Mouse (Mus musculus) CH12.LX (cell line): ENCODE data around the gene Mrpl51. TPM values are rescaled to one million over a fixed set of nuclear protein-coding genes. Genes with fewer than 3 reads are reported as not detected.

Experiments
- DNase-seq: peaks from one replicate; pipeline ENCODE4 v3.0.0-alpha.2; 2013; ENCODE audit errors: extremely low read depth
- H3K27ac ChIP-seq: 2 replicates; pipeline ENCODE4 v1.5.1; 2012; ENCODE audit warnings: low read depth, mild to moderate bottlenecking, control low read depth, moderate library complexity; ENCODE audit not compliant: insufficient read depth
- H3K27me3 ChIP-seq: replicated peaks from 2 replicates; pipeline ENCODE3; 2012; ENCODE audit warnings: inconsistent platforms
- H3K36me3 ChIP-seq, 2 experiments: replicated peaks in 1 of 2; 2 replicates each; pipeline versions ENCODE3 to v1.6.1; 2012; ENCODE audit warnings: inconsistent platforms in 1 of 2, low read length in 1 of 2, mild to moderate bottlenecking in 1 of 2, mixed read lengths in 1 of 2, moderate library complexity in 1 of 2; ENCODE audit not compliant: control insufficient read depth in 1 of 2, insufficient read depth in 1 of 2
- H3K4me1 ChIP-seq, 2 experiments: 2 replicates each; pipeline ENCODE4 v1.6.1; 2012; ENCODE audit warnings: inconsistent platforms in 1 of 2, moderate library complexity in 1 of 2; ENCODE audit not compliant: insufficient read depth in 2 of 2, control insufficient read depth in 1 of 2
- H3K4me2 ChIP-seq: 2 replicates; pipeline ENCODE4 v1.6.1; 2012; ENCODE audit warnings: low read depth, mild to moderate bottlenecking, control low read depth; ENCODE audit not compliant: poor library complexity, insufficient read depth, severe bottlenecking
- H3K4me3 ChIP-seq, 3 experiments: fragments of 150-350 bp in 1 of 3; sonication (generic) in 1 of 3; replicated peaks in 1 of 3; 2 replicates each; pipeline versions ENCODE3 to v1.5.1; 2011 to 2012; ENCODE audit warnings: low read depth in 2 of 3, low read length in 2 of 3, mild to moderate bottlenecking in 2 of 3, moderate library complexity in 2 of 3, control low read depth in 1 of 3, improper control_type of control experiment in 1 of 3, inconsistent platforms in 1 of 3, mixed read lengths in 1 of 3; ENCODE audit not compliant: poor library complexity in 1 of 3
- H3K79me2 ChIP-seq: replicated peaks from 2 replicates; pipeline ENCODE4 v1.6.1; 2012; ENCODE audit warnings: mild to moderate bottlenecking, moderate library complexity; ENCODE audit not compliant: control insufficient read depth, poor library complexity, insufficient read depth, severe bottlenecking; ENCODE audit errors: extremely low read depth
- H3K9ac ChIP-seq: 2 replicates; pipeline ENCODE4 v1.6.1; 2012; ENCODE audit warnings: low read depth, mild to moderate bottlenecking, control low read depth, moderate library complexity; ENCODE audit not compliant: insufficient read depth
- H3K9me3 ChIP-seq: replicated peaks from 2 replicates; pipeline ENCODE3; 2012; ENCODE audit warnings: low read length, inconsistent platforms, mixed read lengths
- BHLHE40 ChIP-seq: IDR thresholded peaks from 2 replicates; pipeline ENCODE4 v1.6.1; 2011; ENCODE audit warnings: mild to moderate bottlenecking, low read depth, low read length, improper control_type of control experiment
- CHD1 ChIP-seq: IDR thresholded peaks from 2 replicates; pipeline ENCODE4 v1.6.1; 2012; ENCODE audit warnings: low read depth, low read length, improper control_type of control experiment, inconsistent platforms
- CHD2 ChIP-seq: IDR thresholded peaks from 2 replicates; pipeline ENCODE4 v1.6.1; 2011; ENCODE audit warnings: low read length, improper control_type of control experiment
- CTCF ChIP-seq, 2 experiments: IDR thresholded peaks in 1 of 2; conservative IDR thresholded peaks in 1 of 2; 2 replicates each; pipeline ENCODE4 v1.5.1; 2011 to 2012; ENCODE audit warnings: low read depth in 2 of 2, low read length in 2 of 2, improper control_type of control experiment in 1 of 2, inconsistent platforms in 1 of 2, mild to moderate bottlenecking in 1 of 2, moderate library complexity in 1 of 2
- E2F4 ChIP-seq: IDR thresholded peaks from 2 replicates; pipeline ENCODE4 v1.6.1; 2011; ENCODE audit warnings: low read depth, low read length, improper control_type of control experiment; ENCODE audit not compliant: insufficient replicate concordance
- ELF1 ChIP-seq: IDR thresholded peaks from 2 replicates; pipeline ENCODE4 v1.6.1; 2014; ENCODE audit warnings: low read depth, mild to moderate bottlenecking, inconsistent platforms, low read length, improper control_type of control experiment
- EP300 ChIP-seq: IDR thresholded peaks from 2 replicates; pipeline ENCODE4 v1.6.1; 2011; ENCODE audit warnings: low read length, improper control_type of control experiment
- ETS1 ChIP-seq: conservative IDR thresholded peaks from 2 replicates; pipeline ENCODE4 v1.6.1; 2012; ENCODE audit warnings: low read depth, mild to moderate bottlenecking, inconsistent platforms, low read length, improper control_type of control experiment, moderate library complexity
- GABPA ChIP-seq: IDR thresholded peaks from 2 replicates; pipeline ENCODE4 v1.6.1; 2012; ENCODE audit warnings: low read depth, low read length, improper control_type of control experiment, inconsistent platforms; ENCODE audit not compliant: insufficient replicate concordance
- HCFC1 ChIP-seq: IDR thresholded peaks from 2 replicates; pipeline ENCODE4 v1.6.1; 2012; ENCODE audit warnings: low read depth, mild to moderate bottlenecking, inconsistent platforms, low read length, improper control_type of control experiment
- IRF4 ChIP-seq: IDR thresholded peaks from 2 replicates; pipeline ENCODE4 v1.6.1; 2014; ENCODE audit warnings: low read depth, mild to moderate bottlenecking, inconsistent platforms, low read length, improper control_type of control experiment
- JUN ChIP-seq: IDR thresholded peaks from 2 replicates; pipeline ENCODE4 v1.6.1; 2011; ENCODE audit warnings: low read depth, mild to moderate bottlenecking, low read length, improper control_type of control experiment, moderate library complexity; ENCODE audit not compliant: insufficient read depth
- JUND ChIP-seq: conservative IDR thresholded peaks from 2 replicates; pipeline ENCODE4 v1.6.1; 2011; ENCODE audit warnings: low read depth, low read length, improper control_type of control experiment
- KAT2A ChIP-seq: IDR thresholded peaks from 2 replicates; pipeline ENCODE4 v1.6.1; 2012; ENCODE audit warnings: low read length, improper control_type of control experiment, inconsistent platforms; ENCODE audit not compliant: insufficient replicate concordance
- MAFK ChIP-seq: IDR thresholded peaks from 2 replicates; pipeline ENCODE4 v1.6.1; 2011; ENCODE audit warnings: low read length, improper control_type of control experiment; ENCODE audit not compliant: insufficient replicate concordance
- MAX ChIP-seq: IDR thresholded peaks from 2 replicates; pipeline ENCODE4 v1.6.1; 2011; ENCODE audit warnings: low read length, improper control_type of control experiment
- MAZ ChIP-seq: IDR thresholded peaks from 2 replicates; pipeline ENCODE4 v1.6.1; 2012; ENCODE audit warnings: low read depth, mild to moderate bottlenecking, inconsistent platforms, low read length, improper control_type of control experiment, moderate library complexity
- MEF2A ChIP-seq: IDR thresholded peaks from 2 replicates; pipeline ENCODE4 v1.6.1; 2014; ENCODE audit warnings: low read depth, mild to moderate bottlenecking, inconsistent platforms, low read length, improper control_type of control experiment, borderline replicate concordance
- MXI1 ChIP-seq: IDR thresholded peaks from 2 replicates; pipeline ENCODE4 v1.6.1; 2011; ENCODE audit warnings: mild to moderate bottlenecking, low read depth, low read length, improper control_type of control experiment
- MYC ChIP-seq: IDR thresholded peaks from 2 replicates; pipeline ENCODE4 v1.6.1; 2011; ENCODE audit warnings: low read depth, mild to moderate bottlenecking, improper control_type of control experiment, low read length
- NELFE ChIP-seq: IDR thresholded peaks from 2 replicates; pipeline ENCODE4 v1.6.1; 2011; ENCODE audit warnings: low read depth, low read length, improper control_type of control experiment
- NRF1 ChIP-seq: IDR thresholded peaks from 2 replicates; pipeline ENCODE4 v1.6.1; 2014; ENCODE audit warnings: low read depth, mild to moderate bottlenecking, inconsistent platforms, low read length, improper control_type of control experiment, moderate library complexity
- PAX5 ChIP-seq: IDR thresholded peaks from 2 replicates; pipeline ENCODE4 v1.6.1; 2012; ENCODE audit warnings: low read length, inconsistent platforms, mixed read lengths
- POLR2A ChIP-seq: IDR thresholded peaks from 2 replicates; pipeline ENCODE4 v1.6.1; 2011; ENCODE audit warnings: low read depth, mild to moderate bottlenecking, improper control_type of control experiment, low read length
- POLR2AphosphoS2 ChIP-seq: IDR thresholded peaks from 2 replicates; pipeline ENCODE4 v1.6.1; 2011; ENCODE audit warnings: low read depth, low read length, improper control_type of control experiment
- RAD21 ChIP-seq: IDR thresholded peaks from 2 replicates; pipeline ENCODE4 v1.6.1; 2011; ENCODE audit warnings: low read depth, mild to moderate bottlenecking, low read length, improper control_type of control experiment, moderate library complexity
- RCOR1 ChIP-seq: conservative IDR thresholded peaks from 2 replicates; pipeline ENCODE4 v1.6.1; 2012; ENCODE audit warnings: low read depth, mild to moderate bottlenecking, inconsistent platforms, low read length, improper control_type of control experiment
- SIN3A ChIP-seq: IDR thresholded peaks from 2 replicates; pipeline ENCODE4 v1.6.1; 2012; ENCODE audit warnings: low read length, improper control_type of control experiment, inconsistent platforms
- SMC3 ChIP-seq: IDR thresholded peaks from 2 replicates; pipeline ENCODE4 v1.6.1; 2011; ENCODE audit warnings: low read depth, low read length, improper control_type of control experiment
- TBP ChIP-seq: conservative IDR thresholded peaks from 2 replicates; pipeline ENCODE4 v1.6.1; 2011; ENCODE audit warnings: low read depth, low read length, improper control_type of control experiment
- TCF12 ChIP-seq: IDR thresholded peaks from 2 replicates; pipeline ENCODE4 v1.6.1; 2014; ENCODE audit warnings: low read depth, mild to moderate bottlenecking, inconsistent platforms, low read length, improper control_type of control experiment
- UBTF ChIP-seq: IDR thresholded peaks from 2 replicates; pipeline ENCODE4 v1.6.1; 2012; ENCODE audit warnings: low read depth, mild to moderate bottlenecking, inconsistent platforms, low read length, improper control_type of control experiment, moderate library complexity
- USF1 ChIP-seq: IDR thresholded peaks from 2 replicates; pipeline ENCODE4 v1.6.1; 2014; ENCODE audit warnings: low read depth, mild to moderate bottlenecking, inconsistent platforms, low read length, improper control_type of control experiment
- USF2 ChIP-seq: conservative IDR thresholded peaks from 2 replicates; pipeline ENCODE4 v1.6.1; 2011; ENCODE audit warnings: low read depth, low read length, improper control_type of control experiment
- ZC3H11A ChIP-seq: IDR thresholded peaks from 2 replicates; pipeline ENCODE4 v1.6.1; 2012; ENCODE audit warnings: low read depth, mild to moderate bottlenecking, inconsistent platforms, low read length, improper control_type of control experiment
- ZKSCAN1 ChIP-seq: IDR thresholded peaks from 2 replicates; pipeline ENCODE4 v1.6.1; 2012; ENCODE audit warnings: low read depth, inconsistent platforms, low read length, improper control_type of control experiment, borderline replicate concordance
- ZMIZ1 ChIP-seq: IDR thresholded peaks from 2 replicates; pipeline ENCODE4 v1.6.1; 2012; ENCODE audit warnings: low read depth, mild to moderate bottlenecking, inconsistent platforms, low read length, improper control_type of control experiment
- ZNF384 ChIP-seq: IDR thresholded peaks from 2 replicates; pipeline ENCODE4 v1.6.1; 2012; ENCODE audit warnings: low read depth, low read length, improper control_type of control experiment, inconsistent platforms
- dilution Hi-C: fragments of 300-500 bp; cut with MboI; formaldehyde crosslinking; loops from 2 replicates; pipeline ENCODE4 v1.14.3; 2020; ENCODE audit warnings: low sequenced_read_pairs; ENCODE audit not compliant: extremely low pct_unique_long_range_greater_than_20kb, extremely low pct_ligation_motif_present
- in situ Hi-C: fragments of 300-500 bp; cut with MboI; formaldehyde crosslinking; loops from 3 replicates; pipeline ENCODE4 v1.14.3; 2019; ENCODE audit warnings: low sequenced_read_pairs, low pct_ligation_motif_present, low pct_unique_long_range_greater_than_20kb, mixed read lengths
- polyA plus RNA-seq: library from polyadenylated mRNA; unstranded; fragments of >175 nt; gene quantifications from 2 replicates; pipeline ENCODE4 v1.2.1, GENCODE M21; 2012; ENCODE audit warnings: low read depth; ENCODE audit not compliant: insufficient read length
- total RNA-seq, 2 experiments: library from RNA; depleted of rRNA; stranded (reverse); fragments of 300-350 nt in 1 of 2; fragments of >200 nt in 1 of 2; gene quantifications; 2 replicates each; pipeline ENCODE4 v1.2.3; 2012 to 2014

Mrpl51 gene
- total and polyA plus RNA-seq, 3 experiments, result 120 to 184 (median 161) TPM

DNA sequence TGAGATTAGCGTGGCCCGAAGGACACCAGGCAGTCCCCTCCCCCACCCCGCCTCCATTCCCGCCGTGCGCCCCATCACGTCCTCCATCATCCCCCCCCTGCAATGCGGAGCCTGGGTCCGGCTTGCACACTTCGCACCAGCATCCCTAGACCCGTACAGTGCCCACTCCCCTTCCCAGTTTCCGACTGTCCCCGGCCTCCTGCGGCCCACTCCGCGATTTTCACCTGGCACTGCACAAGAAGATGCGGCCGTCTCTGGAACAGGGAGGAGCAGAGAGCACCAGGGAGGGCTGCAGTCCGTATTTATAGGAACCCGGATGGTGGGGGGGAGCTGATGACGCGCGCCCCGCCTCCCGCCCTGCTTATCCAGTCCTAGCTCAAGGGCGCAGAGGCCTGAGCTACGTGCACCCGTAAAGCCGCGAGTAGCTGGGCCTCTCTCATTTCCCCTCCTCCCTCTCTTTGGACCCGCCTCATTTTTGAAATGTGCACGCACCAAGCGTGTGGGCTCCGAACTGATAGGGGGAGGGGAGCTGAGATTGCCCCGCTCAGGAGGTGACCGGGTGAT, 26.2 kb upstream of the Mrpl51 start:
- no peak; the same call in 1 of the 2 replicates for TF ChIP-seq CHD1
- peak; percentile 100 for TF ChIP-seq ZMIZ1
- peak; percentile 85 for TF ChIP-seq MAX
- peak; percentile 69 for TF ChIP-seq ELF1
- TF ChIP-seq IRF4, result peak; percentile 69
- TF ChIP-seq MYC, result peak; percentile 90
- TF ChIP-seq ZC3H11A, result no peak
- TF ChIP-seq POLR2A, result peak; percentile 100
- TF ChIP-seq SMC3, result no peak
- peak; percentile 100 for TF ChIP-seq NELFE
- peak; percentile 22; the same call in 1 of the 2 replicates for TF ChIP-seq E2F4
- peak; percentile 99 for TF ChIP-seq POLR2AphosphoS2
- TF ChIP-seq MXI1, result peak; percentile 99
- TF ChIP-seq USF2, result no peak
- TF ChIP-seq EP300, result no peak
- peak; percentile 69; the same call in 1 of the 2 replicates for TF ChIP-seq UBTF
- TF ChIP-seq JUN, result no peak
- TF ChIP-seq HCFC1, result peak; percentile 51; the same call in 1 of the 2 replicates
- no peak for TF ChIP-seq MAFK
- no peak for TF ChIP-seq JUND
- peak; percentile 91 for TF ChIP-seq CHD2
- peak; percentile 97 for TF ChIP-seq TCF12
- TF ChIP-seq KAT2A, result 0 out of 2 replicates have a peak, but pooled peaks have one; percentile 17
- peak; percentile 76 for TF ChIP-seq MEF2A
- no peak for TF ChIP-seq ZKSCAN1
- TF ChIP-seq RCOR1, result no peak
- peak; percentile 93 for TF ChIP-seq MAZ
- TF ChIP-seq RAD21, result no peak
- TF ChIP-seq PAX5, result no peak
- TF ChIP-seq ETS1, result peak; percentile 43; the same call in 1 of the 2 replicates
- TF ChIP-seq CTCF (conservative IDR thresholded peaks at IDR 0.05 in 1 of 2, IDR thresholded peaks at IDR 0.05 in 1 of 2; ENCODE audit: low read depth in 2 of 2, low read length in 2 of 2), result no peak
- peak; percentile 92 for TF ChIP-seq SIN3A
- no peak for TF ChIP-seq GABPA
- peak; percentile 87 for TF ChIP-seq BHLHE40
- no peak for TF ChIP-seq ZNF384
- TF ChIP-seq USF1, result no peak
- peak; percentile 31; the same call in 1 of the 2 replicates for TF ChIP-seq NRF1
- TF ChIP-seq TBP, result peak; percentile 97
- TF ChIP-seq, all 38 proteins: peak for 22
- DNase-seq, result peak; percentile 97
- Histone ChIP-seq H3K9ac (peak overlapping the region; percentile 90), H3K9me3 (no peaks in the 10 kb centered on the region), H3K4me1 (peaks cover 11 to 35% of the 10 kb centered on the region in 2 experiments), H3K79me2 (peaks cover 21% of the 10 kb centered on the region), H3K27me3 (no peaks in the 10 kb centered on the region), H3K36me3 (peaks cover 59 to 71% of the 10 kb centered on the region in 2 experiments), H3K27ac (peak overlapping the region; percentile 83), H3K4me2 (peak overlapping the region; percentile 81), H3K4me3 (peak overlapping the region; percentile 75 to 100 (median 87))
- dilution Hi-C loops, result no loop called here
- in situ Hi-C loops, result no loop called here
